Mouse (Mus musculus) cerebellum, postnatal 25 days (tissue): Measurements from ENCODE around the gene Ublcp1.
"Not testable (repeated sequence)": the region's sequence is repeated elsewhere in the genome, so short reads cannot be mapped to it uniquely, and the experiment has no call there.

Source experiments
- DNase-seq, 2 experiments: peaks; one replicate each; pipeline ENCODE4 v3.0.0; 2021; ENCODE audit warnings: mixed read lengths in 2 of 2

Ublcp1 gene

DNA sequence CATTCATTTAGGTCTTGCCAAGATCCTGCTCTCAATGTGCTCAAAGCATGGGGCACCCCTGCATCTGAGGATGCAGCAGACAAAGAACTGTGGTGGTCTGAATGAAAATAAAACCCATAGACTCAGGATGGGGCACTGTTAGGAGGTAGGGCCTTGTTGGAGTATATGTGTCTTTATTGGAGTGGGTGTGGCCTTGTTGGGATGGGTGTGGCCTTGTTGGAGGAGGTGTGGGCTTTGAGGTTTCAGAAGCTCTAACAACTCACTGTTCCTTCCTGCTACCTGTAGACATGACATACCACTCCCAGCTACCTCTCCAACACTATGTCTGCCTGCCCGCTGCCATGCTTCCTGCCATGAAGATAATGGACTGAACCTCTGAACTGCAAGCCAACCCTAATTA is 18.8 kb upstream of the Ublcp1 start:
- DNase-seq: no peak

DNA sequence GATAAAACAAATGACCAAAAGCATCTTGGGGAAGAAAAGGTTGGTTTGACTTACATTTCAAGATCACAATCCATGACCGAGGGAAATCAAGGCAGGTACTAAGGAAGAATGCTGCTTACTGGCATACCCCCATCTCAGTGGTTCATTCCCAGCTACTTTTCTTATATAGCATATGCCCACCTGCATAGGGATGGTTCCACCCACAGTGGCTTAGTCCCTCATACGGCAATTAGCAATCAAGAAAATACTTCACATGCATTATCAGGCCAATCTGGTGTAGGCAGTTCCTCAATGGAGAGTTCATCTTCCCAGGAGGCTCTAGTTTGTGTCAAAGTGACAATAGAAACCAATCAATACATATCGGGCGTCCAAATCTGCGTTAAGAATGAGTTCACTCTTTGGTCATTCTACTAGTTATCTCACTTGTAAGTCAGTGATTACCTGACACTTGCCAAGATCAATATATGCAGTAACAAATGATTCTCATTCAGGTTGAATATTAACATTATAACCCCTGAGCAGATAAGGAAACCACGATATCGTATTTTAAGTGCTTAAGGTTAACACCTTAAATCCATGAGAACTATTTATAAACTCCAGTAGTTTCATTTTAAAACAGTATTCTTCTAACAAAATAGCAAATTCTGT is 14.9 kb upstream of the Ublcp1 start:
- no peak for DNase-seq

DNA sequence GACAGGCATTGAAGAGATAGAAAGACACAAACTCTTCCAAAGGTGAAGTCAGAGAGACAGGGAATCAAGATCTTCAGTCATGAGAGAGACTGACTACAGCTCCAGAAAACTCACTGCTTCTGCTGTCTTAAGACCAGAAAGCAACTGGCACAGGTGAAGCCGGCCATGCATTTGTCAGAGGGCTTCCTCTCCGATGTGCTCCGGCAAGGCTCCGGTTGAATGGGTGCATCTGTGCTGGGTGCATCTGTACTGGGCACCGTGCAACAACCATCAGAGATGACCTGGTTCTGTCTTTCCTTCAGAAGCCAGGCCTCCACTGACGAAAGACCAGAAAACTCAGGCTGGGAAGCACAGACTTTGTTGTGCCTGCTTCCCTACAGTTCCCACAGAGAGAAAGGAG is 9.9 kb upstream of the Ublcp1 start:
- no peak for DNase-seq

DNA sequence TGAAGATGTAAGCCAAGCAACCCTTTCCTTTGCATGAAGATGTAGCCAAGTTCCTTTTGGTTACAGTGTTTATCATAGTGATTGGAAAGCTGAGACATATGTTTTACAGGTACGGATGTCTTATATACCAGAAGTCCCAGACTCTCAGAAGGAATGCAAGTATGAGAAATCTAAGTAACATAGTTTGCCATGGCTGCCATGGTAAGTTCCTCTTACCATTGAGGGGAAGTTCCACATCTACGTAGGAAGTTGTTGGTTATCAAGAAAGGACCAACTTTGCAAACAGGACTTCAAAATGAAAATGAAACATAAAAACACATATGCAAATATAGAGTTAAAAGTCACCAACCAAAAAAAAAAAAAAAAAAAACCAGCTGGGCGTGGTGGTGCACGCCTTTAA is 8.1 kb upstream of the Ublcp1 start:
- no peak for DNase-seq

- DNase-seq: no peak
Measured at GRCm38 (mm10) chr11:44476445-44476844, 6.1 kb upstream of the Ublcp1 start.

DNA sequence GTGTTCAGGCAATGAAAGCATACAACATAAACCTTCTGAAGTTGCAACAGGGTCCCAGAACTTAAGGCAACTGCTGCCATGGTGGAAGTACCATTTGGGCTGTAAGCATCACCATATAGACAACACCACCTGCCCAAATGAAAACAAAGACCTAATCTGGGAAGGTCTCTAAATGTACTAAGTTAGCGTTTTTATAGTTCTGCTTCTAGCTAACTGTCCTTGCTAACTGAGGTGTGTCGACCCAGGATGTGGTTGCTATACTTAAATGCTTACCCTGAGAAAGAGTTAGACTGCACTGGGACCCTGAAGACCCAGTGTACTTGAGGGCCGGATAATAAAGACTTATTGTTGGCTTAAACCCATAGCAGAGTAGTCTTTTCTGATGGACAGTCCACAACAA is 5.2 kb upstream of the Ublcp1 start:
- no peak for DNase-seq

GRCm38 (mm10) chr11:44471337-44471995 is 1.2 kb upstream of the Ublcp1 start:
- peak; percentile 15 to 18 for DNase-seq

GRCm38 (mm10) chr11:44469646-44470431 is 459 bp downstream of the Ublcp1 start:
- no peak for DNase-seq

DNA sequence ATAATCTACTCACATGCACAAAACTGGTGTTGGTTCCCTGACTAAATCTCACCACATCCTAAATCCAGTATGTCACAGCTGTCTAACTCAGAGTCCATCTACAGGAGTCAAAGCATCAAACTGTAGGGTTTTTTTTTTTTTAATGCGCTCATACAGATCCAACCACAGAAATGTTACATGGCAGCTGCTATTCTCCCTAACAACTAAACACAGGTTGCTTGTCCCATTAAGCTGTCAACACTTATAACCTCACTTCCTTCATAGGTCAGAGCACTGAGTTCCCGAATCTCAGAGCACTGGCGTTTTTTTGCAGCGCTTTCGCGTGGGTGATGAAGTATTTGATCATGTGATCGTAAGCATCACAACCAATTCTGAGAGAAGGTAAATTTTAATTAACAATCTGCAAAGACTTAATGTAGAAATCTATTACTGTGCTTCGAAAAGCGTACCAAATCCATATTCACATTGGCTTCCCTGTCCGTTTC is 1.9 kb downstream of the Ublcp1 start:
- DNase-seq: no peak

- DNase-seq: no peak
Measured at GRCm38 (mm10) chr11:44466949-44467442, 3.3 kb downstream of the Ublcp1 start.

GRCm38 (mm10) chr11:44461493-44461892 is 8.8 kb downstream of the Ublcp1 start:
- no peak for DNase-seq

GRCm38 (mm10) chr11:44453423-44453822 is 16.9 kb downstream of the Ublcp1 start:
- peak; percentile 39 to 71 for DNase-seq

DNA sequence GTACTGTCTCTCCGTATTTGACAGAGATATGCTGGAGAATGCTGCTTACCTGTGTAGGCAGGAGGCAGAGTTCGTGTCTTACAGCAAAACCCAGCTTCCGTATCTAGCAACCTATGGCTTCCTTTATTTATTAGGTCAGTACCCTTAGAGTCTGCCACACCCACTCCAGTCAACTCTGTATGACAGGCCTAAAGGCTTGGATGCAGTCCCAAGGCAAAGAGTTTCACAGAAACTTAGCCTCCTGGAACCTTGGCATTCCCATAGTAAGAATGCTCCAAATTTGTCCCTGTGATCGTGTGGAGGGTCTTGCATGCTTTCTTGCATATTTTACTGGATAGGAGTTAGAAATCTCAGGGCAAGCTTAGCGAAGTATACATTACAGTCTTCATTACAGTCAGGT is 18.3 kb downstream of the Ublcp1 start:
- DNase-seq: not testable (repeated sequence)

- DNase-seq: no peak
Measured at GRCm38 (mm10) chr11:44451046-44451445, 19.3 kb downstream of the Ublcp1 start.

DNA sequence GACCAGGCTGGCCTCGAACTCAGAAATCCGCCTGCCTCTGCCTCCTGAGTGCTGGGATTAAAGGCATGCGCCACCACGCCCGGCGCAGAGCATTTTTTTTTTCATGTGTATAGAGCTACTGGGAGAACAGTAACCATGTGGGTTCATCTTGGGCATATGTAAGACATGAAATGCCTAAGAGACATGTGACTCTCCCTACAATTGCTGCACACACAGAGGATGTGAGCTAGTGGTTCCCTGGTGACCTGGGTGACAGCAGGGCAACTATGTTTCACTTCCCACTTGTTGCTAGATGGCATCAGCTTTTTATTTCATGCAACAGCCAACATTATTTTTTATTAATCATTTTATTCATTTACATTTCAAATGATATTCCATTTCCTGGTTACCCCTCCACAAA is 32.5 kb downstream of the Ublcp1 start:
- no peak for DNase-seq

- no peak for DNase-seq
Measured at GRCm38 (mm10) chr11:44430036-44430435, 40.3 kb downstream of the Ublcp1 start.

- DNase-seq: no peak
Measured at GRCm38 (mm10) chr11:44427951-44428350, 42.3 kb downstream of the Ublcp1 start.

DNA sequence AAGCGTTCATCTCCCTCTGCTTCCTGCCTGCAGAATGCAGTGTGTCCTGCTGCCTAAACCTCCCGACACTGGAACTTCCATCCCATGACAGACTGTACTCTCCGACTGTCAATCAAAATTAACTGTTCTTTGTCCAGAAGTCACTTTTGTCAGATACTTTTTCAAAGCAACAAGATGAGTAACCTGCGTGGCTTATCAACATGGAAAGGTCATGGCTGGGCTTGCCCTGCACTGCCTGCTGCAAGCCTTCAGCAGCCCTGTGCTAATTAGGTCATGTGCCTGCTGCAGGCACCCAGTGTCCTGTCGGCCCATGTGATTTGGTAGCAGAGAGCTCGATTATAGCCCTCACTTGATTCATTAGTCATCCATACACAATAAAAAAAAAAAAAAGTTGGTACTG is 44.7 kb downstream of the Ublcp1 start:
- no peak for DNase-seq

DNA sequence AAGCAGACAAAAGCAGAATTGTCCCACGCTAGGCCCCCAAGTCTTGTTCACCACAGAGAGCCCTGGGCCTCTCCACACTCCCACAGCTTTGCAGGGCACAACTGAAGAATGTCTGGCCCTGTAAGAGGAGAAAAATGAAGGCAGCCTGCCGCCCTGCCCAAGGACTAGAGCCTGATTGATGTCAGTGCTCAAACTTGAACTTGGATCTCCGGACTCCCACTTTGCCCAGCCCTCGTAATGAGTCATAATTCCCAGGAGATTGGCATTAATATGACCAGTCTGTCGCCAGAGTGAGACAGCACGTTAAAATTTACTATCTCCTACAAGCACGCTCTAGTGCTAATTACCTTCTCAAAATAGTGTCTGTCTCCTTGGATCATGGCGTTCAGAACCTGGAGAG is 45.3 kb downstream of the Ublcp1 start:
- DNase-seq: no peak

GRCm38 (mm10) chr11:44423955-44424354 is 46.3 kb downstream of the Ublcp1 start:
- DNase-seq: no peak

DNA sequence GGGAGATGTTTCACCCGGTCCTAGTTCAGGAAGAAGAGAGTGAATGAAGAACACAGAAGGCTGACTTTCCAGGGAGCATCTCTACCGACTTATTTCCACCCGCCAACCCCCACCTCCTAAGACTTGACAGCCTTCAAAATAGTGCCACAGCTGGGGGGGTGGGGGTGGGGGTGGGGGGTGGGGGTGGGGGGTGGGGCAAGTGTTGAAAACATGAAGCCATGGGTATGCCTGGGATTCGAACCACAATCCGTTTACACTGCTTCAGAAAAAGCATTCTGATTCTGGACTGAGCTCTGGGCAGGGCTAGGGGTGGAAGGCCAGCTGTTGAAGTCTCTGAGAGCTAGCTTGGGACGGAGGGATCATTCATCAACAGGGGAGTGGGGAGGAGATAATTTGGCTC is 47.0 kb downstream of the Ublcp1 start:
- DNase-seq: no peak

- no peak for DNase-seq
Measured at GRCm38 (mm10) chr11:44422337-44423111, 47.8 kb downstream of the Ublcp1 start.

DNA sequence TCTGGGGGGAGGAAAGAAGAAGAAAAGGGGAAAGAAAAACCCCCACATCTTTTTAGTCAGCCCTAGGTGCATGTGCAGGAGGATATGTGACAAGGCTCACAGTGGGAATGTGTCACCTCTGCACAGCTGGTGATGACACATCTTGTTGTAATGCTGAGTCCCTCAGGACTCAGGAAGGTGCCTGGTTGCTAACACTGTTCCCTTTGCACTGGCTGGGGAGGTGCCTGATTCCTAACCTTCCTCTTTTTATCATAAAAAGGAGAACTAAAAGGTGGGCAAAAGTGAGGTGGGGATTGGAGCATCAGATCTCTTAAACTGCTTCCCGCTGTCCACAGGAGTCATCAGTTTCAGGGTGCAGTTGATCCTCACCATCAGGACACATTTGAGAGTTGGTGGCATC is 52.9 kb downstream of the Ublcp1 start:
- no peak for DNase-seq
